In the genomic region with DNA sequence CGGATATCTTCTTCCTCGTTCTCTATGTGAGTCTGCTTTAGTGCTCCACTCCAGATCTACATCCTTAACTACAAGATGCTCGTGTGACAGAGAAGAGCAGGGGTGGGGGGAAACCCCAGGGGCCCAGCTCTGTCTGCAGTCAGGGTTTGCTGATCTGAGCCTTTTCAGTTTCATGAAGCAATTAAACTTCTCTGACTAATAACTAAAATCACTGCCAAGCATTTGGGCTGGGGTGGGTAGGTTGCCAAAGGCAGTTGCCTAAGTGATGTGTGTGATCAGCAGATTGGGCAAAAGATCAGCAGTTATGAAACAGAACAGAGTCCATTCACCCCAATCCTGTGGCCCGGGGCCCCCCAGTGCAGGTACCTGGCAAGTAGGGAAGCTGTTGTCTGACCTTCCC, we compare ENCODE assay signal across 13 mouse cellular contexts.
DNase-seq lines count a peak whose midpoint lies in the region; ATAC-seq and TF ChIP-seq lines count a peak whose summit lies in the region.
"Had no signal": no experiment of that assay in that cellular context is flagged by ENCODE, and none has a peak within 500 bp of the region (broad histone marks: within the 10 kb centered on the region; RNA-seq: fewer than 3 reads in every experiment).

No protein-coding gene starts in this region.

- WGBS in kidney, adult 2 months: 83% methylated on average over 4 of the region's 4 CpGs
- WGBS in intestine, postnatal 0 days: 82% methylated on average over 4 of the region's 4 CpGs
- WGBS in midbrain, embryonic 16.5 days: 95% methylated on average over 4 of the region's 4 CpGs

- no peaks in the 10 kb centered on the region for H3K9me3 ChIP-seq in intestine, postnatal 0 days (ENCODE audit: control insufficient read depth)
- no peaks in the 10 kb centered on the region for H3K9me3 ChIP-seq in midbrain, embryonic 16.5 days (replicated peaks; ENCODE audit: control insufficient read depth, low read length, poor library complexity, severe bottlenecking)
- H3K9me3 ChIP-seq: embryonic facial prominence, embryonic 12.5 days; neural tube, embryonic 13.5 days had no signal

- no peak overlapping the region for H3K9ac ChIP-seq in intestine, postnatal 0 days (ENCODE audit: low read depth, low read length)
- H3K9ac ChIP-seq in midbrain, embryonic 16.5 days (ENCODE audit: low read depth, low read length): no peak overlapping the region
- H3K9ac ChIP-seq: embryonic facial prominence, embryonic 12.5 days; liver, embryonic 12.5 days; neural tube, embryonic 13.5 days had no signal

- no peak for TF ChIP-seq POLR2A in kidney, adult 2 months (IDR thresholded peaks at IDR 0.05; ENCODE audit: low read depth, low read length)

- no peaks in the 10 kb centered on the region for H3K27me3 ChIP-seq in kidney, adult 2 months (replicated peaks; ENCODE audit: control insufficient read depth, insufficient read depth, low read length)
- H3K27me3 ChIP-seq in intestine, postnatal 0 days (replicated peaks; ENCODE audit: control insufficient read depth, insufficient read depth, low read length): no peaks in the 10 kb centered on the region
- no peaks in the 10 kb centered on the region for H3K27me3 ChIP-seq in midbrain, embryonic 16.5 days (ENCODE audit: control insufficient read depth, insufficient read depth, low read depth, low read length)
- H3K27me3 ChIP-seq: embryonic facial prominence, embryonic 12.5 days; liver, embryonic 12.5 days; neural tube, embryonic 13.5 days had no signal

- peak; percentile 89 for ATAC-seq in CD4-positive, CD25-positive, alpha-beta regulatory T cell, adult 4 months
- no peak for ATAC-seq in intestine, postnatal 0 days
- ATAC-seq in midbrain, embryonic 16.5 days: no peak
- ATAC-seq: liver, embryonic 12.5 days had no signal

- no peaks in the 10 kb centered on the region for H3K4me1 ChIP-seq in kidney, adult 2 months (ENCODE audit: control insufficient read depth, insufficient read depth, low read length)
- no peaks in the 10 kb centered on the region for H3K4me1 ChIP-seq in intestine, postnatal 0 days (replicated peaks; ENCODE audit: control insufficient read depth, insufficient read depth, low read length)
- peaks cover 4% of the 10 kb centered on the region; the same call in 1 of the 2 replicates for H3K4me1 ChIP-seq in midbrain, embryonic 16.5 days (ENCODE audit: control insufficient read depth, insufficient read depth, low read length)
- H3K4me1 ChIP-seq: neural tube, embryonic 13.5 days had no signal

- no peak for TF ChIP-seq CTCF in kidney, adult 2 months (conservative IDR thresholded peaks at IDR 0.05; ENCODE audit: insufficient read depth, insufficient read length, low read depth, low read length)
- no peak for TF ChIP-seq CTCF in intestine, postnatal 0 days (IDR thresholded peaks at IDR 0.05; ENCODE audit: low read depth)

- peak; percentile 71 for DNase-seq in kidney, adult 2 months
- no peak for DNase-seq in kidney, postnatal 14 days
- DNase-seq in adrenal gland, postnatal 36 days: peak; percentile 52 to 69
- peak; percentile 58 to 87 for DNase-seq in layer of hippocampus, adult 18-20 months (ENCODE audit: low spot score in 2 of 2)
- DNase-seq in right cerebral cortex, postnatal 14 days: no peak
- DNase-seq: thymus, postnatal 14 days had no signal

- no peaks in the 10 kb centered on the region for H3K36me3 ChIP-seq in kidney, adult 2 months (ENCODE audit: control insufficient read depth, insufficient read depth, low read length)
- H3K36me3 ChIP-seq in intestine, postnatal 0 days (ENCODE audit: control insufficient read depth, insufficient read depth): no peaks in the 10 kb centered on the region
- no peaks in the 10 kb centered on the region for H3K36me3 ChIP-seq in midbrain, embryonic 16.5 days (ENCODE audit: control insufficient read depth, insufficient read depth, low read length)
- H3K36me3 ChIP-seq: embryonic facial prominence, embryonic 12.5 days; neural tube, embryonic 13.5 days had no signal

- no peak overlapping the region for H3K4me3 ChIP-seq in kidney, adult 2 months (ENCODE audit: insufficient read depth, low read depth, low read length)
- H3K4me3 ChIP-seq in intestine, postnatal 0 days (ENCODE audit: low read depth, low read length): no peak overlapping the region
- no peak overlapping the region for H3K4me3 ChIP-seq in midbrain, embryonic 16.5 days (ENCODE audit: low read depth, low read length)
- H3K4me3 ChIP-seq: embryonic facial prominence, embryonic 12.5 days; liver, embryonic 12.5 days; neural tube, embryonic 13.5 days had no signal

- H3K27ac ChIP-seq in kidney, adult 2 months (ENCODE audit: insufficient read depth, low read depth, low read length): no peak overlapping the region
- H3K27ac ChIP-seq in intestine, postnatal 0 days (ENCODE audit: low read depth, low read length): no peak overlapping the region
- no peak overlapping the region for H3K27ac ChIP-seq in midbrain, embryonic 16.5 days (ENCODE audit: low read length)
- H3K27ac ChIP-seq: embryonic facial prominence, embryonic 12.5 days; liver, embryonic 12.5 days; neural tube, embryonic 13.5 days had no signal

- no peak overlapping the region for H3K4me2 ChIP-seq in intestine, postnatal 0 days (replicated peaks; ENCODE audit: low read depth)
- no peak overlapping the region for H3K4me2 ChIP-seq in midbrain, embryonic 16.5 days (ENCODE audit: low read length)
- H3K4me2 ChIP-seq: embryonic facial prominence, embryonic 12.5 days; liver, embryonic 12.5 days; midbrain, embryonic 11.5 days; neural tube, embryonic 13.5 days had no signal

Comparison
In these comparisons a context has a peak if more than half of its experiments do, and no peak if none do; other contexts are left out.
1. DNase-seq: peak in kidney, adult 2 months (single experiment), adrenal gland, postnatal 36 days (2 of 2) and layer of hippocampus, adult 18-20 months (2 of 2); none in kidney, postnatal 14 days (single experiment) and right cerebral cortex, postnatal 14 days (single experiment).